Mouse (Mus musculus) embryonic facial prominence, embryonic 15.5 days (tissue): ENCODE measurements around the gene Gan. TPM values are rescaled to one million over a fixed set of nuclear protein-coding genes. Genes with fewer than 3 reads are reported as not detected.

Source experiments
- ATAC-seq: fragments of 200-750 bp; cut with Nextera tagmentation; 2 replicates; pipeline ENCODE4 v1.8.0; 2017; ENCODE audit warnings: low read depth, moderate TSS enrichment; ENCODE audit not compliant: insufficient number of reproducible peaks, low FRiP score, low TSS enrichment
- H3K27ac ChIP-seq: fragments of 300-500 bp; sonication (generic); replicated peaks from 2 replicates; pipeline ENCODE4 v1.5.1; 2015; ENCODE audit warnings: mild to moderate bottlenecking, inconsistent platforms
- H3K27me3 ChIP-seq: fragments of 300-500 bp; sonication (generic); 2 replicates; pipeline ENCODE4 v1.6.1; 2015; ENCODE audit warnings: inconsistent platforms
- H3K36me3 ChIP-seq: fragments of 300-500 bp; sonication (generic); 2 replicates; pipeline ENCODE4 v1.6.1; 2015; ENCODE audit warnings: mild to moderate bottlenecking, inconsistent platforms
- H3K4me1 ChIP-seq: fragments of 300-500 bp; sonication (generic); 2 replicates; pipeline ENCODE4 v1.6.1; 2015; ENCODE audit warnings: inconsistent platforms
- H3K4me2 ChIP-seq: fragments of 300-500 bp; sonication (generic); replicated peaks from 2 replicates; pipeline ENCODE4 v1.6.1; 2015; ENCODE audit warnings: mild to moderate bottlenecking, inconsistent platforms
- H3K4me3 ChIP-seq: fragments of 300-500 bp; sonication (generic); replicated peaks from 2 replicates; pipeline ENCODE4 v1.5.1; 2015; ENCODE audit warnings: mild to moderate bottlenecking, inconsistent platforms
- H3K9ac ChIP-seq: fragments of 300-500 bp; sonication (generic); 2 replicates; pipeline ENCODE4 v1.6.1; 2015; ENCODE audit warnings: inconsistent platforms
- H3K9me3 ChIP-seq: fragments of 300-500 bp; sonication (generic); replicated peaks from 2 replicates; pipeline ENCODE4 v1.6.1; 2016; ENCODE audit warnings: inconsistent platforms
- WGBS: fragments of 180-500 bp; shearing (Covaris S2); methylation state at CpG from one replicate; pipeline ENCODE4 v1.1.7; 2015; 5-methylcytosine and 5-hydroxymethylcytosine counted together
- polyA plus RNA-seq: library from polyadenylated mRNA; unstranded; fragments of >200 nt; fragmentation: Nextera tagmentation; extraction: Ambion mirVana; gene quantifications from 2 replicates; pipeline ENCODE4 v1.2.1, GENCODE M21; 2015

Gene Gan
- polyA plus RNA-seq, 1 experiment from 2014 or later: 2.9 TPM

GRCm38 (mm10) chr8:117261702-117262101 is 103.8 kb downstream of the Gan start:
- Histone ChIP-seq H3K27ac (0 out of 2 replicates have a peak overlapping the region, but pooled peaks have one; percentile 17), H3K4me1 (peaks cover 53% of the 10 kb centered on the region), H3K27me3 (no peaks in the 10 kb centered on the region), H3K4me3 (peak overlapping the region; percentile 95; the same call in 1 of the 2 replicates), H3K36me3 (no peaks in the 10 kb centered on the region), H3K9ac (no peak overlapping the region), H3K9me3 (no peaks in the 10 kb centered on the region), H3K4me2 (peak overlapping the region; percentile 84)
- WGBS: 21% methylated on average over 9 of the region's 9 CpGs
- ATAC-seq: no peak

- Histone ChIP-seq H3K4me3 (no peak overlapping the region), H3K36me3 (no peaks in the 10 kb centered on the region), H3K27me3 (no peaks in the 10 kb centered on the region), H3K4me1 (peaks cover 53% of the 10 kb centered on the region), H3K4me2 (no peak overlapping the region), H3K9ac (no peak overlapping the region), H3K9me3 (no peaks in the 10 kb centered on the region), H3K27ac (no peak overlapping the region)
- WGBS: 53% methylated on average over 8 of the region's 8 CpGs
- ATAC-seq: no peak
These were observed 104.8 kb downstream of the Gan start for GRCm38 (mm10) chr8:117262685-117263084.

- H3K9me3 ChIP-seq: no peaks in the 10 kb centered on the region
- H3K36me3 ChIP-seq: no peaks in the 10 kb centered on the region
- no peak overlapping the region for H3K27ac ChIP-seq
- peaks cover 49% of the 10 kb centered on the region for H3K4me1 ChIP-seq
- ATAC-seq: no peak
- 58% methylated on average over 6 of the region's 6 CpGs for WGBS
- H3K27me3 ChIP-seq: no peaks in the 10 kb centered on the region
- H3K9ac ChIP-seq: no peak overlapping the region
- H3K4me3 ChIP-seq: no peak overlapping the region
- no peak overlapping the region for H3K4me2 ChIP-seq
These were observed 105.5 kb downstream of the Gan start for GRCm38 (mm10) chr8:117263442-117263841.

GRCm38 (mm10) chr8:117265079-117265478 is 107.1 kb downstream of the Gan start:
- Histone ChIP-seq H3K9ac (no peak overlapping the region), H3K4me1 (peaks cover 33% of the 10 kb centered on the region), H3K4me3 (no peak overlapping the region), H3K36me3 (no peaks in the 10 kb centered on the region), H3K27ac (no peak overlapping the region), H3K4me2 (no peak overlapping the region), H3K9me3 (no peaks in the 10 kb centered on the region), H3K27me3 (no peaks in the 10 kb centered on the region)
- WGBS: 84% methylated on average over 5 of the region's 5 CpGs
- ATAC-seq: no peak

Other genes starting within 250 kb of the Gan start
- 66.8 and 73.5 TPM in 2 replicates for gene Cmc2, start 236.7 kb upstream of the Gan start, polyA plus RNA-seq
- 27.7 and 27.9 TPM in 2 replicates for gene Cenpn, start 236.4 kb upstream of the Gan start, polyA plus RNA-seq
- gene Atmin, start 214.7 kb upstream of the Gan start, polyA plus RNA-seq: 10.9 and 12.5 TPM in 2 replicates
- 3.4 and 4.1 TPM in 2 replicates for gene 1700030J22Rik, start 179.2 kb upstream of the Gan start, polyA plus RNA-seq
- 82.4 and 86.5 TPM in 2 replicates for gene Gcsh, start 164.6 kb upstream of the Gan start, polyA plus RNA-seq
- 0.16 and 0.31 TPM in 2 replicates for gene Pkd1l2, start 75.7 kb upstream of the Gan start, polyA plus RNA-seq
- 0.29 and 0.37 TPM in 2 replicates for gene Bco1, start 62.3 kb upstream of the Gan start, polyA plus RNA-seq
- 25.9 and 27.7 TPM in 2 replicates for gene Cmip, start 98.9 kb downstream of the Gan start, polyA plus RNA-seq